Mouse (Mus musculus) spleen, postnatal 4 days (tissue): ENCODE results near the gene Lrrc7.

ENCODE experiments used
- DNase-seq, 2 experiments: peaks; one replicate each; pipeline ENCODE4 v3.0.0; 2022; ENCODE audit warnings: low spot score in 2 of 2

Lrrc7 gene

GRCm38 (mm10) chr3:158561987-158562360, at the start of gene Lrrc7:
Lrrc7 (minus strand) TSS chr3:158562221.
- peak in 1 of 2 experiments; percentile 59 for DNase-seq

- DNase-seq: no peak
These were observed 45.0 kb upstream of the Lrrc7 start for GRCm38 (mm10) chr3:158607065-158607464.

GRCm38 (mm10) chr3:158605274-158605673, 43.3 kb upstream of the Lrrc7 start:
- DNase-seq: no peak

GRCm38 (mm10) chr3:158561256-158561986, 600 bp downstream of the Lrrc7 start:
- DNase-seq: peak in 1 of 2 experiments; percentile 61

- DNase-seq: peak in 1 of 2 experiments; percentile 58
These were observed 1.1 kb downstream of the Lrrc7 start for GRCm38 (mm10) chr3:158560891-158561255.

- no peak for DNase-seq
These were observed 2.0 kb downstream of the Lrrc7 start for GRCm38 (mm10) chr3:158559691-158560650.

GRCm38 (mm10) chr3:158559131-158559658, 2.8 kb downstream of the Lrrc7 start:
- DNase-seq: no peak

GRCm38 (mm10) chr3:158558631-158559030, 3.4 kb downstream of the Lrrc7 start:
- no peak for DNase-seq

GRCm38 (mm10) chr3:158554280-158554679, 7.7 kb downstream of the Lrrc7 start:
- no peak for DNase-seq

- no peak for DNase-seq
These were observed 9.9 kb downstream of the Lrrc7 start for GRCm38 (mm10) chr3:158552105-158552504.

GRCm38 (mm10) chr3:158543481-158543880, 18.5 kb downstream of the Lrrc7 start:
- no peak for DNase-seq

GRCm38 (mm10) chr3:158532859-158533258, 29.2 kb downstream of the Lrrc7 start:
- no peak for DNase-seq

GRCm38 (mm10) chr3:158528471-158528870, 33.5 kb downstream of the Lrrc7 start:
- DNase-seq: no peak

- no peak for DNase-seq
These were observed 68.3 kb downstream of the Lrrc7 start for GRCm38 (mm10) chr3:158493730-158494129.

GRCm38 (mm10) chr3:158479677-158480076, 82.3 kb downstream of the Lrrc7 start:
- no peak for DNase-seq

GRCm38 (mm10) chr3:158400600-158400999, 161.4 kb downstream of the Lrrc7 start:
- no peak for DNase-seq

GRCm38 (mm10) chr3:158391534-158391933, 170.5 kb downstream of the Lrrc7 start:
- no peak for DNase-seq

GRCm38 (mm10) chr3:158388076-158388454, 174.0 kb downstream of the Lrrc7 start:
- DNase-seq: no peak

GRCm38 (mm10) chr3:158387413-158388075, 174.5 kb downstream of the Lrrc7 start:
- no peak for DNase-seq

- DNase-seq: no peak
These were observed 175.2 kb downstream of the Lrrc7 start for GRCm38 (mm10) chr3:158386848-158387247.

- no peak for DNase-seq
These were observed 186.1 kb downstream of the Lrrc7 start for GRCm38 (mm10) chr3:158375885-158376284.

- no peak for DNase-seq
These were observed 192.9 kb downstream of the Lrrc7 start for GRCm38 (mm10) chr3:158369169-158369568.
